Mouse (Mus musculus) CH12.LX (cell line): ENCODE measurements around the gene Chic2. TPM values are rescaled to one million over a fixed set of nuclear protein-coding genes. Genes with fewer than 3 reads are reported as not detected.

Experiments
- DNase-seq: peaks from one replicate; pipeline ENCODE4 v3.0.0-alpha.2; 2013; ENCODE audit errors: extremely low read depth
- H3K27ac ChIP-seq: 2 replicates; pipeline ENCODE4 v1.5.1; 2012; ENCODE audit warnings: low read depth, mild to moderate bottlenecking, control low read depth, moderate library complexity; ENCODE audit not compliant: insufficient read depth
- H3K27me3 ChIP-seq: replicated peaks from 2 replicates; pipeline ENCODE3; 2012; ENCODE audit warnings: inconsistent platforms
- H3K36me3 ChIP-seq, 2 experiments: replicated peaks in 1 of 2; 2 replicates each; pipeline versions ENCODE3 to v1.6.1; 2012; ENCODE audit warnings: inconsistent platforms in 1 of 2, low read length in 1 of 2, mild to moderate bottlenecking in 1 of 2, mixed read lengths in 1 of 2, moderate library complexity in 1 of 2; ENCODE audit not compliant: control insufficient read depth in 1 of 2, insufficient read depth in 1 of 2
- H3K4me1 ChIP-seq, 2 experiments: 2 replicates each; pipeline ENCODE4 v1.6.1; 2012; ENCODE audit warnings: inconsistent platforms in 1 of 2, moderate library complexity in 1 of 2; ENCODE audit not compliant: insufficient read depth in 2 of 2, control insufficient read depth in 1 of 2
- H3K4me2 ChIP-seq: 2 replicates; pipeline ENCODE4 v1.6.1; 2012; ENCODE audit warnings: low read depth, mild to moderate bottlenecking, control low read depth; ENCODE audit not compliant: poor library complexity, insufficient read depth, severe bottlenecking
- H3K4me3 ChIP-seq, 3 experiments: fragments of 150-350 bp in 1 of 3; sonication (generic) in 1 of 3; replicated peaks in 1 of 3; 2 replicates each; pipeline versions ENCODE3 to v1.5.1; 2011 to 2012; ENCODE audit warnings: low read depth in 2 of 3, low read length in 2 of 3, mild to moderate bottlenecking in 2 of 3, moderate library complexity in 2 of 3, control low read depth in 1 of 3, improper control_type of control experiment in 1 of 3, inconsistent platforms in 1 of 3, mixed read lengths in 1 of 3; ENCODE audit not compliant: poor library complexity in 1 of 3
- H3K79me2 ChIP-seq: replicated peaks from 2 replicates; pipeline ENCODE4 v1.6.1; 2012; ENCODE audit warnings: mild to moderate bottlenecking, moderate library complexity; ENCODE audit not compliant: control insufficient read depth, poor library complexity, insufficient read depth, severe bottlenecking; ENCODE audit errors: extremely low read depth
- H3K9ac ChIP-seq: 2 replicates; pipeline ENCODE4 v1.6.1; 2012; ENCODE audit warnings: low read depth, mild to moderate bottlenecking, control low read depth, moderate library complexity; ENCODE audit not compliant: insufficient read depth
- H3K9me3 ChIP-seq: replicated peaks from 2 replicates; pipeline ENCODE3; 2012; ENCODE audit warnings: low read length, inconsistent platforms, mixed read lengths
- BHLHE40 ChIP-seq: IDR thresholded peaks from 2 replicates; pipeline ENCODE4 v1.6.1; 2011; ENCODE audit warnings: mild to moderate bottlenecking, low read depth, low read length, improper control_type of control experiment
- CHD1 ChIP-seq: IDR thresholded peaks from 2 replicates; pipeline ENCODE4 v1.6.1; 2012; ENCODE audit warnings: low read depth, low read length, improper control_type of control experiment, inconsistent platforms
- CTCF ChIP-seq, 2 experiments: IDR thresholded peaks in 1 of 2; conservative IDR thresholded peaks in 1 of 2; 2 replicates each; pipeline ENCODE4 v1.5.1; 2011 to 2012; ENCODE audit warnings: low read depth in 2 of 2, low read length in 2 of 2, improper control_type of control experiment in 1 of 2, inconsistent platforms in 1 of 2, mild to moderate bottlenecking in 1 of 2, moderate library complexity in 1 of 2
- E2F4 ChIP-seq: IDR thresholded peaks from 2 replicates; pipeline ENCODE4 v1.6.1; 2011; ENCODE audit warnings: low read depth, low read length, improper control_type of control experiment; ENCODE audit not compliant: insufficient replicate concordance
- EP300 ChIP-seq: IDR thresholded peaks from 2 replicates; pipeline ENCODE4 v1.6.1; 2011; ENCODE audit warnings: low read length, improper control_type of control experiment
- GABPA ChIP-seq: IDR thresholded peaks from 2 replicates; pipeline ENCODE4 v1.6.1; 2012; ENCODE audit warnings: low read depth, low read length, improper control_type of control experiment, inconsistent platforms; ENCODE audit not compliant: insufficient replicate concordance
- HCFC1 ChIP-seq: IDR thresholded peaks from 2 replicates; pipeline ENCODE4 v1.6.1; 2012; ENCODE audit warnings: low read depth, mild to moderate bottlenecking, inconsistent platforms, low read length, improper control_type of control experiment
- JUND ChIP-seq: conservative IDR thresholded peaks from 2 replicates; pipeline ENCODE4 v1.6.1; 2011; ENCODE audit warnings: low read depth, low read length, improper control_type of control experiment
- MAX ChIP-seq: IDR thresholded peaks from 2 replicates; pipeline ENCODE4 v1.6.1; 2011; ENCODE audit warnings: low read length, improper control_type of control experiment
- MAZ ChIP-seq: IDR thresholded peaks from 2 replicates; pipeline ENCODE4 v1.6.1; 2012; ENCODE audit warnings: low read depth, mild to moderate bottlenecking, inconsistent platforms, low read length, improper control_type of control experiment, moderate library complexity
- MYC ChIP-seq: IDR thresholded peaks from 2 replicates; pipeline ENCODE4 v1.6.1; 2011; ENCODE audit warnings: low read depth, mild to moderate bottlenecking, improper control_type of control experiment, low read length
- NRF1 ChIP-seq: IDR thresholded peaks from 2 replicates; pipeline ENCODE4 v1.6.1; 2014; ENCODE audit warnings: low read depth, mild to moderate bottlenecking, inconsistent platforms, low read length, improper control_type of control experiment, moderate library complexity
- POLR2AphosphoS2 ChIP-seq: IDR thresholded peaks from 2 replicates; pipeline ENCODE4 v1.6.1; 2011; ENCODE audit warnings: low read depth, low read length, improper control_type of control experiment
- RAD21 ChIP-seq: IDR thresholded peaks from 2 replicates; pipeline ENCODE4 v1.6.1; 2011; ENCODE audit warnings: low read depth, mild to moderate bottlenecking, low read length, improper control_type of control experiment, moderate library complexity
- RCOR1 ChIP-seq: conservative IDR thresholded peaks from 2 replicates; pipeline ENCODE4 v1.6.1; 2012; ENCODE audit warnings: low read depth, mild to moderate bottlenecking, inconsistent platforms, low read length, improper control_type of control experiment
- SIN3A ChIP-seq: IDR thresholded peaks from 2 replicates; pipeline ENCODE4 v1.6.1; 2012; ENCODE audit warnings: low read length, improper control_type of control experiment, inconsistent platforms
- TBP ChIP-seq: conservative IDR thresholded peaks from 2 replicates; pipeline ENCODE4 v1.6.1; 2011; ENCODE audit warnings: low read depth, low read length, improper control_type of control experiment
- TCF12 ChIP-seq: IDR thresholded peaks from 2 replicates; pipeline ENCODE4 v1.6.1; 2014; ENCODE audit warnings: low read depth, mild to moderate bottlenecking, inconsistent platforms, low read length, improper control_type of control experiment
- USF2 ChIP-seq: conservative IDR thresholded peaks from 2 replicates; pipeline ENCODE4 v1.6.1; 2011; ENCODE audit warnings: low read depth, low read length, improper control_type of control experiment
- ZMIZ1 ChIP-seq: IDR thresholded peaks from 2 replicates; pipeline ENCODE4 v1.6.1; 2012; ENCODE audit warnings: low read depth, mild to moderate bottlenecking, inconsistent platforms, low read length, improper control_type of control experiment
- ZNF384 ChIP-seq: IDR thresholded peaks from 2 replicates; pipeline ENCODE4 v1.6.1; 2012; ENCODE audit warnings: low read depth, low read length, improper control_type of control experiment, inconsistent platforms
- dilution Hi-C: fragments of 300-500 bp; cut with MboI; formaldehyde crosslinking; loops from 2 replicates; pipeline ENCODE4 v1.14.3; 2020; ENCODE audit warnings: low sequenced_read_pairs; ENCODE audit not compliant: extremely low pct_unique_long_range_greater_than_20kb, extremely low pct_ligation_motif_present
- in situ Hi-C: fragments of 300-500 bp; cut with MboI; formaldehyde crosslinking; loops from 3 replicates; pipeline ENCODE4 v1.14.3; 2019; ENCODE audit warnings: low sequenced_read_pairs, low pct_ligation_motif_present, low pct_unique_long_range_greater_than_20kb, mixed read lengths
- polyA plus RNA-seq: library from polyadenylated mRNA; unstranded; fragments of >175 nt; gene quantifications from 2 replicates; pipeline ENCODE4 v1.2.1, GENCODE M21; 2012; ENCODE audit warnings: low read depth; ENCODE audit not compliant: insufficient read length
- total RNA-seq, 2 experiments: library from RNA; depleted of rRNA; stranded (reverse); fragments of 300-350 nt in 1 of 2; fragments of >200 nt in 1 of 2; gene quantifications; 2 replicates each; pipeline ENCODE4 v1.2.3; 2012 to 2014

The Chic2 gene
- total and polyA plus RNA-seq, 3 experiments, result 28.2 to 41.6 (median 40.8) TPM

DNA sequence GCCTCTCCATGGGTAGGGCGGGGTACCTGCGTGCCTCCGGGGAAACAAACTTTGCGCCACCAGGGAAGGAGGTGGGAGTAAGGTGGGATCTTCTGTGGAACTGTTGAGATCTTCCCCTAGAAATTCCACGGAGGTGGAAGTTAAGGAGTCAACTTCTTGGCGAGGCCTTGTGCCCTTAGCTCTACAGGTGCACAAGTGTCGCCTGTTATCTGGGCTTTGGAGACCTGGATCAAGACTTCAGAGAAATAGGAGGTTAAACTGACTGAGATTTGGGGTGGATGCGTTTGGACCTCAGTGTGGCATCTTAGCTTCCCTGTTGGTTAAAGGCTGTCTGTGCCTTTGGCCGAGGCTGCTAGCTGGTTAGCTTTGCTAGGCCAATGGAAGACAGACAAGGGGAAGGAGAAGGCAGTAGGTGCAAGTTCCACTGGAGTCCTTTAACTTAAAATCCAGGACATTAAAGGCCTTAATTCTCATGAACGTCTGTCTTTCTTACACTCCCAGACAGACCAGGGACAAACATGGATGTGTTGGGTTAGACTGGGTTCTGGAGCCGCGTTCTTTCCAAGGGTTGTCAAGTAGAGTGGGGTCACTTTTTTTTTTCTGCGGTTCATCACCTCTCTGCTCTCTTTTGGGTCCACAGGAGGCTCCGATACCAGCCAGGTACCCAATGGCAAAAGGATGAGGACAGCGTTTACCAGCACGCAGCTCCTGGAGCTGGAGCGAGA, 31.9 kb upstream of the Chic2 start:
- no peak overlapping the region for H3K27ac ChIP-seq
- H3K4me1 ChIP-seq, result peaks cover 2 to 16% of the 10 kb centered on the region in 2 experiments; a peak in 2 of 4 replicates
- in situ Hi-C loops, result no loop called here
- no peaks in the 10 kb centered on the region for H3K27me3 ChIP-seq
- peaks cover 3% of the 10 kb centered on the region for H3K9me3 ChIP-seq
- TF ChIP-seq NRF1 (no peak), RAD21 (no peak), MYC (no peak), CTCF (conservative IDR thresholded peaks at IDR 0.05 in 1 of 2, IDR thresholded peaks at IDR 0.05 in 1 of 2; ENCODE audit: low read depth in 2 of 2, low read length in 2 of 2) (no peak), GABPA (no peak), TCF12 (no peak), HCFC1 (no peak), JUND (no peak), ZMIZ1 (no peak), RCOR1 (no peak), BHLHE40 (no peak), MAX (no peak), POLR2AphosphoS2 (no peak), CHD1 (no peak), SIN3A (no peak)
- no peak for DNase-seq
- dilution Hi-C loops, result no loop called here
- no peaks in the 10 kb centered on the region for H3K36me3 ChIP-seq
- no peaks in the 10 kb centered on the region for H3K79me2 ChIP-seq
- no peak overlapping the region for H3K9ac ChIP-seq
- H3K4me2 ChIP-seq, result no peak overlapping the region
- no peak overlapping the region for H3K4me3 ChIP-seq

DNA sequence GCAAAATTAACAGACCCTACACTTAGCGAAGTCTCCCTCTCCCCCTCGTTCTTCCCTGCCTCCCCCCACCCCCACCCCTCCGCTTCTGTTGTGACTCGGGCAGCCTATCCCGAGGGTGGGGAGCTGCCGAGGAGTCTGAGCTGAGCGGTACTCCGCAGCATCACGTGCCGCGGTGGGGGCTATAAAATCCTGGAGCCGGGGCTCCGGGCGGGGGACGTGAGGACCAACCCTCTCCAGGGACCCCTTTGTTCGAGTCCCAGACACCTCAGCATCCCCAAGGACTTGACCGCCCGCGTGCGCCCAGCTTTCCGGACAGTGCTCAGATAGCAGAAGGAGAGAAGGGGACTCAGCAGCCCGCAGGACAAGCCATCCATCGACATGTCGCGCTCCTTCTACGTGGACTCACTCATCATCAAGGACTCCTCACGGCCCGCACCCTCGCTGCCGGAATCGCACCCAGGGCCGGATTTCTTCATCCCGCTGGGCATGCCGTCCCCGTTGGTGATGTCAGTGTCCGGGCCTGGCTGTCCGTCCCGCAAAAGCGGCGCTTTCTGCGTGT, 30.9 kb upstream of the Chic2 start, which contains the start of gene Gsx2:
Gene Gsx2, plus strand, starts transcription at position 219 of the 559 bp plus-strand sequence.
- Histone ChIP-seq H3K27ac (no peak within 1 kb of the TSS), H3K27me3 (no peaks in the 10 kb centered on the region), H3K9me3 (peaks cover 3% of the 10 kb centered on the region), H3K79me2 (no peaks in the 10 kb centered on the region), H3K4me3 (no peak within 1 kb of the TSS), H3K4me2 (no peak within 1 kb of the TSS), H3K4me1 (peaks cover 2 to 16% of the 10 kb centered on the region in 2 experiments; a peak in 2 of 4 replicates), H3K36me3 (no peaks in the 10 kb centered on the region), H3K9ac (no peak within 1 kb of the TSS)
- dilution Hi-C loops (no loop called here), in situ Hi-C loops (no loop called here)
- no peak for DNase-seq
- TF ChIP-seq USF2, result no peak
- no peak for TF ChIP-seq E2F4
- no peak for TF ChIP-seq MAZ
- TF ChIP-seq MYC, result no peak
- TF ChIP-seq TBP, result no peak
- no peak for TF ChIP-seq GABPA
- no peak for TF ChIP-seq BHLHE40
- no peak for TF ChIP-seq NRF1
- TF ChIP-seq RAD21, result no peak
- no peak for TF ChIP-seq EP300
- no peak for TF ChIP-seq ZNF384
- TF ChIP-seq, all 38 proteins: peak for 0
